Mouse (Mus musculus): Measurements from ENCODE around the gene Edn2. TPM values are rescaled to one million over a fixed set of nuclear protein-coding genes. Genes with fewer than 3 reads are reported as not detected.

The Edn2 gene
- total RNA-seq, 2 experiments from 2014 or later = not detected

DNA sequence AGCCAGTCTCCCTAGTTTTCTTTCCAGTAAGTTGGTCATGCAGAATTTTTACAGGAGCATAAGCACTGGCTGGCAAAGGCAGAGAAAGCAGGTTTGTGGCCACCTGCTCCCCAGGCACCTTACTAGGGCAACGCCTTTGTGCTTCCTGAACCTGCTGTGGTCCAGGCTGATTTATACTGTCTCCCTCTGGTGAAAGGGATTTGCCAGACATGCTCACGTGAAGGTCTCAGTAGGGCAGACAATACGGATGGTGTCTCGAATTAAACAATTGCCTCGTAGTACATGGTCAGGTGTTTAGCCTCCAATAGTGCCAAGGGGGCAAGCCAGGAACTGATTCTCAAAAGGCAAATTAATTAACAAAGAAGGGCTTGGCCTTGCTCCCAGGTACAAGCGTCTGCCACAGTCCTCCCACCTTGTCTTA is 45.5 kb downstream of the Edn2 start:
- DNase-seq = no peak

GRCm38 (mm10) chr4:120212080-120212479 is 51.1 kb downstream of the Edn2 start:
- no peak for DNase-seq

- no peak for DNase-seq
Observed at GRCm38 (mm10) chr4:120212812-120213211, 51.8 kb downstream of the Edn2 start.

- DNase-seq = peak; percentile 70
Observed at GRCm38 (mm10) chr4:120215915-120216591, 55.0 kb downstream of the Edn2 start.

DNA sequence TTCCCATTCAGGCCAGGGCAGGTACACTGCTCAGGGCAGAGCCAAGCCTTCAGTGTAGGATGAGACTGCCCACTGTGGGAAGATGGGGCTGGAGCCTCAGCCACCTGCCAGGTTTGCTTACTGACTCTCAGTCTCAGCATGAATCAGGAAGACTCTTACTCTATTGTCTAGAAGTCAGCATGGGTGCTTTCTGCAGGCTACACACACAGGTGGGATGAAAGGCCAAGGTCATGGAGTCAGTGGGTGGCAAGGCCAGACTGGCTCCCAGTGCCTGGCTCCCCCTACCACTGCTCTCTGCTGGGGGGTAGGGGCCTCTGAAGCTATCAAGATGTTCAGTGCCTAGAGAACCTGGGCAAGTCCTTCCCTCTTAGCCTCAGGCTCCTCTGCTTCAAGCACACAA is 55.9 kb downstream of the Edn2 start:
- no peak for DNase-seq

Other genes starting within 250 kb of the Edn2 start
- not detected for gene AL607142.1, start 96.2 kb upstream of the Edn2 start, total RNA-seq (2021)
- 10 to 100 TPM; 37.1 to 38.6 TPM for gene Foxo6, start 126.1 kb downstream of the Edn2 start, total RNA-seq (2021)
- 10 to 100 TPM; 86.8 to 97.9 TPM for gene Scmh1, start 244.1 kb downstream of the Edn2 start, total RNA-seq (2021)

Data from layer of hippocampus, postnatal 36 days (tissue).